ENCODE assay signal across 8 mouse cellular contexts in the genomic region with DNA sequence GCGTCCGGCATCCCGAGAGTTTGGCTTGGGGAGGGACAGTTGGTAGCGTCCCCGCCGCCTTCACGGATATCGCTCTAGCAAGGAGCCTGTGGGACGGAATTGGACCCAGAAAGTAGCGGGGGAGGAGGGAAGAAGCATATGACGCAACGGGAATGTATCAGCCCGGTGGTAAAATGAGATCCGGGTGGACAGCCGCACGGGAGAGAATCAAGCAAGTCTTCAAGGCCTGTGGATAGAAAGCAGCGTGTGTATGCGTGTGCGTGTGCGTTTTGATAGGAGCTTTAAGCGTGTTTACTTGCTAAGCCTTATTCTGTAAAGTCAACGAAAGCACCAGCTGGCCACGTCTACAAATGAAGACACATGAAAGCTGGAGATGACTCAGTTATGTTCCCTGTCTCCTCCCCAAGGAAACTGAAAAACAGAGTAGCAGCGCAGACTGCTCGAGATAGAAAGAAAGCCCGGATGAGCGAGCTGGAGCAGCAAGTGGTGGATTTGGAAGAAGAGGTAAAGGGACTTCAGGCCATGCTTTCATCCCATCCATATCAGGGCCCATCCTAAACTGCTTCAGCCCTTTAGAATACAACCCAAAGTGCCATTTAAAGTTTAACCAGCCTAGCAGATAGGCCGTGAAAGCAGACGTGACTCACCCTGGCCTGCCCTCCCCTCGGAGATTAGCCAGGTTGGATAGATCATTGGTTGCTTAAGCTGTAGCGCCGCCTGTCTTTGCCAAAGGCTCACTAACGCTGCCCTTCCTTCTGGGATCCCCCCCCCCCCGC. TPM values are rescaled to one million over a fixed set of nuclear protein-coding genes. Genes with fewer than 3 reads are reported as not detected.
A peak's percentile ranks its signal among the peaks of the same experiment; 100 is the strongest.
DNase-seq lines count a peak whose midpoint lies in the region; ATAC-seq and TF ChIP-seq lines count a peak whose summit lies in the region.

No protein-coding gene starts in this region.

- under 1% methylated on average over 34 of the region's 34 CpGs for WGBS in hindbrain, embryonic 14.5 days

- peaks cover 20% of the 10 kb centered on the region for H3K4me1 ChIP-seq in hindbrain, embryonic 14.5 days (replicated peaks; ENCODE audit: control insufficient read depth, insufficient read depth, low read length)

- H3K36me3 ChIP-seq in hindbrain, embryonic 14.5 days (replicated peaks; ENCODE audit: control insufficient read depth, insufficient read depth): peaks cover 46% of the 10 kb centered on the region

- H3K4me3 ChIP-seq in hindbrain, embryonic 14.5 days (replicated peaks; ENCODE audit: low read length): peak overlapping the region; percentile 99

- in situ Hi-C loops in Patski (cut with MboI; ENCODE audit: low pct_unique_long_range_greater_than_20kb): loop anchor here (5.0 kb wide), 1 partner anchor 34 kb away; no protein-coding TSS in a partner anchor

- no peaks in the 10 kb centered on the region for H3K9me3 ChIP-seq in hindbrain, embryonic 14.5 days (ENCODE audit: control insufficient read depth, low read length)

- H3K9ac ChIP-seq in hindbrain, embryonic 14.5 days: peak overlapping the region; percentile 99

- POLR2A ChIA-PET in Patski (lab: Charles Lee): interaction anchor here (0.7 to 3.0 kb wide), 4 partner anchors 11 to 23 kb away, joined by 3 to 24 read pairs (median 3); no protein-coding TSS in a partner anchor

- CTCF ChIA-PET in Patski (lab: Charles Lee): interaction anchor here (2.0 to 3.2 kb wide), 3 partner anchors 10 to 37 kb away, joined by 8 to 19 read pairs (median 12); no protein-coding TSS in a partner anchor

- peak overlapping the region; percentile 60 for H3K4me2 ChIP-seq in hindbrain, embryonic 14.5 days (replicated peaks)

- TF ChIP-seq CTCF in Patski (IDR thresholded peaks at IDR 0.05): no peak

- peak; percentile 47 for ATAC-seq in Patski
- peak; percentile 21; the same call in 1 of the 2 replicates for ATAC-seq in hindbrain, embryonic 14.5 days (ENCODE audit: low FRiP score)

- peak overlapping the region; percentile 92 for H3K27ac ChIP-seq in hindbrain, embryonic 14.5 days

- H3K27me3 ChIP-seq in Patski: no peaks in the 10 kb centered on the region
- H3K27me3 ChIP-seq in hindbrain, embryonic 14.5 days (ENCODE audit: control insufficient read depth, insufficient read depth, low read length): no peaks in the 10 kb centered on the region

- DNase-seq in Patski (ENCODE audit: low read depth, low spot score): no peak
- DNase-seq in cerebellum, postnatal 14 days: peak; percentile 74 to 81
- peak; percentile 47 to 53 for DNase-seq in frontal cortex, postnatal 25 days (ENCODE audit: low spot score in 2 of 2)
- peak; percentile 61 for DNase-seq in hindbrain, embryonic 14.5 days (ENCODE audit: low spot score)
- DNase-seq in layer of hippocampus, postnatal 36 days: peak; percentile 68 to 71
- DNase-seq in lung, postnatal 25 days (ENCODE audit: low spot score): peak; percentile 88
- DNase-seq in retina, adult 2 months (ENCODE audit: low read depth, low spot score): peak; percentile 47
- DNase-seq in thymus, postnatal 4 days: peak; percentile 79

RNA-seq across cellular contexts. Expression of gene Xbp1, which starts 1.2 kb away (rescaled TPM):
- 115 TPM for polyA plus RNA-seq in Patski (2021)
- 133 and 167 TPM in 2 replicates for polyA plus RNA-seq in hindbrain, embryonic 14.5 days (2014; fragmentation: Nextera tagmentation; extraction: Ambion mirVana)
- 100 to 1,000 TPM; 109 to 139 TPM for total RNA-seq in layer of hippocampus, postnatal 36 days (2021)

RNA-seq across cellular contexts. Expression of gene Ccdc117, which starts 20.3 kb away (rescaled TPM):
- polyA plus RNA-seq in Patski (2021): 17.8 TPM
- 11.4 and 15.4 TPM in 2 replicates for polyA plus RNA-seq in hindbrain, embryonic 14.5 days (2014; fragmentation: Nextera tagmentation; extraction: Ambion mirVana)
- total RNA-seq in layer of hippocampus, postnatal 36 days (2021): 10 to 100 TPM; 18.0 to 19.1 TPM

RNA-seq across cellular contexts. Expression of gene Ankrd36, which starts 47.8 kb away (rescaled TPM):
- not detected for polyA plus RNA-seq in Patski (2021)
- not detected in 2 replicates for polyA plus RNA-seq in hindbrain, embryonic 14.5 days (2014; fragmentation: Nextera tagmentation; extraction: Ambion mirVana)
- not detected for total RNA-seq in layer of hippocampus, postnatal 36 days (2021)
